Mouse (Mus musculus): ENCODE data around the gene Rtn4ip1. TPM values are rescaled to one million over a fixed set of nuclear protein-coding genes. Genes with fewer than 3 reads are reported as not detected.

The Rtn4ip1 gene
- total RNA-seq (2023; ENCODE audit: inconsistent age): 25.2 to 30.7 TPM (median 27.1 TPM) in 4 replicates

GRCm38 (mm10) chr10:43901578-43902194 is at the start of gene Rtn4ip1, which contains the start of gene Qrsl1:
Gene Rtn4ip1, plus strand, starts transcription at chr10:43901807.
Gene Qrsl1, minus strand, starts transcription at chr10:43901745.

Other genes with a start within 250 kb of the Rtn4ip1 start
- gene Qrsl1, start 62 bp upstream of the Rtn4ip1 start, total RNA-seq (2023; ENCODE audit: inconsistent age): 28.1 to 30.6 TPM (median 28.8 TPM) in 4 replicates
- 42.2 to 49.3 TPM (median 47.5 TPM) in 4 replicates for gene Crybg1, start 247.0 kb downstream of the Rtn4ip1 start, total RNA-seq (2023; ENCODE audit: inconsistent age)

Data from B cell, adult (primary cell).